Mouse (Mus musculus) liver, embryonic 15.5 days (tissue): Measurements from ENCODE around the gene Gm6583. TPM values are rescaled to one million over a fixed set of nuclear protein-coding genes. Genes with fewer than 3 reads are reported as not detected.

Experiments
- ATAC-seq: fragments of 200-750 bp; cut with Nextera tagmentation; 2 replicates; pipeline ENCODE4 v1.8.0; 2017; ENCODE audit warnings: moderate number of reproducible peaks, mild to moderate bottlenecking, moderate library complexity; ENCODE audit not compliant: insufficient read depth
- H3K27ac ChIP-seq: fragments of 300-500 bp; sonication (generic); replicated peaks from 2 replicates; pipeline ENCODE4 v1.5.1; 2015; ENCODE audit warnings: mild to moderate bottlenecking, inconsistent platforms
- H3K27me3 ChIP-seq: fragments of 300-500 bp; sonication (generic); 2 replicates; pipeline ENCODE4 v1.6.1; 2015; ENCODE audit warnings: mild to moderate bottlenecking, inconsistent platforms
- H3K36me3 ChIP-seq: fragments of 300-500 bp; sonication (generic); replicated peaks from 2 replicates; pipeline ENCODE4 v1.6.1; 2015; ENCODE audit warnings: moderate library complexity, mild to moderate bottlenecking, inconsistent platforms
- H3K4me1 ChIP-seq: fragments of 300-500 bp; sonication (generic); replicated peaks from 2 replicates; pipeline ENCODE4 v1.6.1; 2015; ENCODE audit warnings: inconsistent platforms
- H3K4me2 ChIP-seq: fragments of 300-500 bp; sonication (generic); 2 replicates; pipeline ENCODE4 v1.6.1; 2015; ENCODE audit warnings: moderate library complexity, mild to moderate bottlenecking, inconsistent platforms
- H3K4me3 ChIP-seq: fragments of 300-500 bp; sonication (generic); replicated peaks from 2 replicates; pipeline ENCODE4 v1.5.1; 2015; ENCODE audit warnings: mild to moderate bottlenecking, inconsistent platforms
- H3K9ac ChIP-seq: fragments of 300-500 bp; sonication (generic); 2 replicates; pipeline ENCODE4 v1.6.1; 2015; ENCODE audit warnings: moderate library complexity, mild to moderate bottlenecking, inconsistent platforms
- H3K9me3 ChIP-seq: fragments of 300-500 bp; sonication (generic); replicated peaks from 2 replicates; pipeline ENCODE4 v1.6.1; 2016; ENCODE audit warnings: inconsistent platforms
- WGBS: fragments of 180-500 bp; shearing (Covaris S2); methylation state at CpG from one replicate; pipeline ENCODE4 v1.1.7; 2015; ENCODE audit warnings: mixed read lengths; ENCODE audit not compliant: insufficient replicate concordance; 5-methylcytosine and 5-hydroxymethylcytosine counted together
- polyA plus RNA-seq: library from polyadenylated mRNA; unstranded; fragments of >200 nt; fragmentation: Nextera tagmentation; extraction: Ambion mirVana; gene quantifications from 2 replicates; pipeline ENCODE4 v1.2.1, GENCODE M21; 2015

Gm6583 gene
- polyA plus RNA-seq, 1 experiment from 2014 or later = 0.07 TPM

- Histone ChIP-seq H3K4me2 (no peak overlapping the region), H3K27ac (no peak overlapping the region), H3K27me3 (no peaks in the 10 kb centered on the region), H3K4me1 (peaks cover 24% of the 10 kb centered on the region), H3K9me3 (no peaks in the 10 kb centered on the region), H3K36me3 (peaks cover 62% of the 10 kb centered on the region), H3K4me3 (no peak overlapping the region), H3K9ac (no peak overlapping the region)
- ATAC-seq = no peak
- 77% methylated on average over 5 of the region's 5 CpGs for WGBS
These were observed 50.0 kb downstream of the Gm6583 start for GRCm38 (mm10) chr5:112305842-112306241.

Other genes with a start within 250 kb of the Gm6583 start
- gene Cryba4, start 103.5 kb downstream of the Gm6583 start, polyA plus RNA-seq = 0.70 and 0.85 TPM in 2 replicates
- gene Crybb1, start 100.2 kb downstream of the Gm6583 start, polyA plus RNA-seq = 0.25 and 0.40 TPM in 2 replicates
- gene Tpst2, start 79.3 kb downstream of the Gm6583 start, polyA plus RNA-seq = 34.5 and 43.8 TPM in 2 replicates
- 12.0 and 13.1 TPM in 2 replicates for gene Tfip11, start 29.7 kb downstream of the Gm6583 start, polyA plus RNA-seq
- gene Srrd, start 13.0 kb downstream of the Gm6583 start, polyA plus RNA-seq = 13.8 and 16.4 TPM in 2 replicates
- gene Hps4, start 12.9 kb downstream of the Gm6583 start, polyA plus RNA-seq = 10.9 and 13.7 TPM in 2 replicates
- gene Asphd2, start 38.8 kb upstream of the Gm6583 start, polyA plus RNA-seq = 0.14 and 0.24 TPM in 2 replicates
- gene Gm6588, start 93.4 kb upstream of the Gm6583 start, polyA plus RNA-seq = not detected in 2 replicates
- gene Sez6l, start 221.2 kb upstream of the Gm6583 start, polyA plus RNA-seq = 0.05 and 0.07 TPM in 2 replicates